Mouse (Mus musculus): Measurements from ENCODE around the gene Ehmt2. TPM values are rescaled to one million over a fixed set of nuclear protein-coding genes. Genes with fewer than 3 reads are reported as not detected.
"Not testable (repeated sequence)": the region's sequence is repeated elsewhere in the genome, so short reads cannot be mapped to it uniquely, and the experiment has no call there.

The Ehmt2 gene
- polyA plus RNA-seq, 1 experiment = 104 TPM

- no peak overlapping the region for H3K4me3 ChIP-seq (replicated peaks; ENCODE audit: control insufficient read depth, low read depth, low read length)
- no peak overlapping the region for H3K27ac ChIP-seq (ENCODE audit: control insufficient read depth, insufficient read depth, low read depth, low read length, poor library complexity)
- 14% methylated on average over 1 of the region's 1 CpGs for whole genome bisulfite sequencing
- TF ChIP-seq CTCF (IDR thresholded peaks at IDR 0.05; ENCODE audit: control insufficient read depth, insufficient read depth, low read length) = no peak
- no peak for TF ChIP-seq POLR2A (IDR thresholded peaks at IDR 0.05; ENCODE audit: borderline replicate concordance, control insufficient read depth, low read depth, low read length)
- H3K4me1 ChIP-seq (ENCODE audit: control insufficient read depth, insufficient read depth, low read length) = no peaks in the 10 kb centered on the region; the same call in 1 of the 2 replicates
These were observed 58.1 kb downstream of the Ehmt2 start for GRCm38 (mm10) chr17:34956340-34956739.

- 18% methylated on average over 40 of the region's 40 CpGs for WGBS
- not testable (repeated sequence) for H3K4me1 ChIP-seq (ENCODE audit: control insufficient read depth, insufficient read depth, low read length); H3K4me3 ChIP-seq (replicated peaks; ENCODE audit: control insufficient read depth, low read depth, low read length); H3K27ac ChIP-seq (ENCODE audit: control insufficient read depth, insufficient read depth, low read depth, low read length, poor library complexity)
These were observed 59.0 kb downstream of the Ehmt2 start for GRCm38 (mm10) chr17:34957291-34957690.

DNA sequence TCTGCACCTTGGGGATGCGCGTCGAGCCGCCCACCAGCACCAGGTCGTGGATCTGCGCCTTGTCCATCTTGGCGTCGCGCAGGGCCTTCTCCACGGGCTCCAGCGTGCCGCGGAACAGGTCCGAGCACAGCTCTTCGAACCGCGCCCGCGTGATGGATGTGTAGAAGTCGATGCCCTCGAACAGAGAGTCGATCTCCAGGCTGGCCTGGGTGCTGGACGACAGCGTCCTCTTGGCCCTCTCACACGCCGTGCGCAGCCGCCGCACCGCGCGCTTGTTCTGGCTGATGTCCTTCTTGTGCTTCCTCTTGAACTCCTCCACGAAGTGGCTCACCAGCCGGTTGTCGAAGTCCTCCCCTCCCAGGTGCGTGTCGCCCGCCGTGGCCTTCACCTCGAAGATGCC, 59.7 kb downstream of the Ehmt2 start:
- not testable (repeated sequence) for H3K4me1 ChIP-seq (ENCODE audit: control insufficient read depth, insufficient read depth, low read length); H3K4me3 ChIP-seq (replicated peaks; ENCODE audit: control insufficient read depth, low read depth, low read length); H3K27ac ChIP-seq (ENCODE audit: control insufficient read depth, insufficient read depth, low read depth, low read length, poor library complexity)
- 23% methylated on average over 25 of the region's 40 CpGs for WGBS

- not testable (repeated sequence) for H3K27ac ChIP-seq (ENCODE audit: control insufficient read depth, insufficient read depth, low read depth, low read length, poor library complexity); H3K4me1 ChIP-seq (ENCODE audit: control insufficient read depth, insufficient read depth, low read length)
- H3K4me3 ChIP-seq (replicated peaks; ENCODE audit: control insufficient read depth, low read depth, low read length) = peak overlapping the region; percentile 28
- WGBS = 2% methylated on average over 38 of the region's 47 CpGs
These were observed 60.5 kb downstream of the Ehmt2 start for GRCm38 (mm10) chr17:34958734-34959129.

GRCm38 (mm10) chr17:34959130-34959778, 61.0 kb downstream of the Ehmt2 start, which contains the start of gene Hspa1b:
Gene Hspa1b (minus strand): TSS chr17:34959238.
- peak within 1 kb of the TSS; percentile 77 for H3K27ac ChIP-seq (ENCODE audit: control insufficient read depth, insufficient read depth, low read depth, low read length, poor library complexity)
- TF ChIP-seq POLR2A (IDR thresholded peaks at IDR 0.05; ENCODE audit: borderline replicate concordance, control insufficient read depth, low read depth, low read length) = peak; percentile 54; the same call in 1 of the 2 replicates
- peak within 1 kb of the TSS; percentile 77 for H3K4me3 ChIP-seq (replicated peaks; ENCODE audit: control insufficient read depth, low read depth, low read length)
- not testable (repeated sequence) for H3K4me1 ChIP-seq (ENCODE audit: control insufficient read depth, insufficient read depth, low read length)
- under 1% methylated on average over 30 of the region's 32 CpGs for WGBS

DNA sequence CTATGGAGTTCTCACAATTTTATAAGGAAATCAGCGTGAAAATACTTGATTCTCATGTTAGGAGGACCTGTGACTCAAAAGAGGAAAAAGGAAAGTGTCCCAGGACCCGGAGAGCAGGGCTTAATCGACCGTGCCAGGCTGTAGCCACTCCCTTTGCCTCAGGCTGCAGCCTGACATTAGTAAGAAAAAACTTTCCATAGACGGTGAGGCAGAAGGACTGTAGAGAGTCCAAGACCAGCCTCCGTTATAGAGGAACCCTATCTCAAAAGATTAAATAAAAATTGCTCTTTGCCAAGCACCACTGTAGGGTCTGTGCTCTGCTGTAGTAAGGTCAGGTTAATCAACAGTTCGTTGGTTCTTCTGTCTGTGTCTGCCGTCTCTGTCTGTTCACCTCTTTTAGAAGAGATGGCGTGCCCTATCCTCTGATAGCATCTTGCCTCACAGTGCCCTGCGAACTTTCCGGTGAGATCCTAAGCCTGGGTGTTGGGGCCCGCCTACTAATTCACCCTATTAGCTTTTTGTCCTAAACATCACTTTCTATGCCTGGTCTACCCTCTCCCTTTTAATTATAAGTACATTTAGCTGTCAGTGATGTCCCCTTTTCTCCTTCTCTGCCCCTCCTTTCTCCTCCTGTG, 61.7 kb downstream of the Ehmt2 start:
- Histone ChIP-seq H3K27ac (ENCODE audit: control insufficient read depth, insufficient read depth, low read depth, low read length, poor library complexity) (no peak overlapping the region; the same call in 1 of the 2 replicates), H3K4me1 (ENCODE audit: control insufficient read depth, insufficient read depth, low read length) (no peaks in the 10 kb centered on the region), H3K4me3 (replicated peaks; ENCODE audit: control insufficient read depth, low read depth, low read length) (no peak overlapping the region)
- no peak for TF ChIP-seq POLR2A (IDR thresholded peaks at IDR 0.05; ENCODE audit: borderline replicate concordance, control insufficient read depth, low read depth, low read length)
- TF ChIP-seq CTCF (IDR thresholded peaks at IDR 0.05; ENCODE audit: control insufficient read depth, insufficient read depth, low read length) = no peak
- 15% methylated on average over 12 of the region's 12 CpGs for WGBS

GRCm38 (mm10) chr17:34960702-34961493, 62.6 kb downstream of the Ehmt2 start:
- Histone ChIP-seq H3K4me1 (ENCODE audit: control insufficient read depth, insufficient read depth, low read length) (no peaks in the 10 kb centered on the region), H3K4me3 (replicated peaks; ENCODE audit: control insufficient read depth, low read depth, low read length) (no peak overlapping the region), H3K27ac (ENCODE audit: control insufficient read depth, insufficient read depth, low read depth, low read length, poor library complexity) (no peak overlapping the region)
- TF ChIP-seq POLR2A (IDR thresholded peaks at IDR 0.05; ENCODE audit: borderline replicate concordance, control insufficient read depth, low read depth, low read length) = no peak

- H3K27ac ChIP-seq (ENCODE audit: control insufficient read depth, insufficient read depth, low read depth, low read length, poor library complexity) = no peak overlapping the region
- H3K4me1 ChIP-seq (ENCODE audit: control insufficient read depth, insufficient read depth, low read length) = no peaks in the 10 kb centered on the region
- TF ChIP-seq CTCF (IDR thresholded peaks at IDR 0.05; ENCODE audit: control insufficient read depth, insufficient read depth, low read length) (no peak), POLR2A (IDR thresholded peaks at IDR 0.05; ENCODE audit: borderline replicate concordance, control insufficient read depth, low read depth, low read length) (no peak)
- 5% methylated on average over 3 of the region's 3 CpGs for WGBS
- no peak overlapping the region for H3K4me3 ChIP-seq (replicated peaks; ENCODE audit: control insufficient read depth, low read depth, low read length)
These were observed 63.9 kb downstream of the Ehmt2 start for GRCm38 (mm10) chr17:34962125-34962524.

- Histone ChIP-seq H3K4me1 (ENCODE audit: control insufficient read depth, insufficient read depth, low read length) (no peaks in the 10 kb centered on the region), H3K27ac (ENCODE audit: control insufficient read depth, insufficient read depth, low read depth, low read length, poor library complexity) (no peak overlapping the region), H3K4me3 (replicated peaks; ENCODE audit: control insufficient read depth, low read depth, low read length) (no peak overlapping the region)
- TF ChIP-seq POLR2A (IDR thresholded peaks at IDR 0.05; ENCODE audit: borderline replicate concordance, control insufficient read depth, low read depth, low read length) (no peak), CTCF (IDR thresholded peaks at IDR 0.05; ENCODE audit: control insufficient read depth, insufficient read depth, low read length) (no peak)
- 47% methylated on average over 1 of the region's 1 CpGs for WGBS
These were observed 64.6 kb downstream of the Ehmt2 start for GRCm38 (mm10) chr17:34962841-34963240.

Other genes starting within 250 kb of the Ehmt2 start
- 0.17 TPM in 1 of 2 replicates, not detected in the other for gene Tnxb, start 227.9 kb upstream of the Ehmt2 start, polyA plus RNA-seq (2011; ENCODE audit: insufficient read depth, insufficient read length, low replicate concordance, missing spikeins)
- 10.9 and 11.5 TPM in 2 replicates for gene C4b, start 154.6 kb upstream of the Ehmt2 start, polyA plus RNA-seq (2011; ENCODE audit: insufficient read depth, insufficient read length, low replicate concordance, missing spikeins)
- not detected in 2 replicates for gene Cyp21a1, start 93.9 kb upstream of the Ehmt2 start, polyA plus RNA-seq (2011; ENCODE audit: insufficient read depth, insufficient read length, low replicate concordance, missing spikeins)
- gene Stk19, start 61.5 kb upstream of the Ehmt2 start, polyA plus RNA-seq (2011; ENCODE audit: insufficient read depth, insufficient read length, low replicate concordance, missing spikeins) = 44.0 and 63.6 TPM in 2 replicates
- gene Dxo, start 61.5 kb upstream of the Ehmt2 start, polyA plus RNA-seq (2011; ENCODE audit: insufficient read depth, insufficient read length, low replicate concordance, missing spikeins) = 52.4 and 73.3 TPM in 2 replicates
- gene Skiv2l, start 48.3 kb upstream of the Ehmt2 start, polyA plus RNA-seq (2011; ENCODE audit: insufficient read depth, insufficient read length, low replicate concordance, missing spikeins) = 31.0 and 67.7 TPM in 2 replicates
- 13.1 and 42.2 TPM in 2 replicates for gene Nelfe, start 48.1 kb upstream of the Ehmt2 start, polyA plus RNA-seq (2011; ENCODE audit: insufficient read depth, insufficient read length, low replicate concordance, missing spikeins)
- 8.4 and 14.5 TPM in 2 replicates for gene Cfb, start 36.0 kb upstream of the Ehmt2 start, polyA plus RNA-seq (2011; ENCODE audit: insufficient read depth, insufficient read length, low replicate concordance, missing spikeins)
- 2.8 and 5.7 TPM in 2 replicates for gene Zbtb12, start 19.0 kb upstream of the Ehmt2 start, polyA plus RNA-seq (2011; ENCODE audit: insufficient read depth, insufficient read length, low replicate concordance, missing spikeins)
- gene Gm20547, start 16.4 kb upstream of the Ehmt2 start, polyA plus RNA-seq (2011; ENCODE audit: insufficient read depth, insufficient read length, low replicate concordance, missing spikeins) = 2.0 TPM in 1 of 2 replicates, not detected in the other
- 3.7 and 5.9 TPM in 2 replicates for gene C2, start 204 bp upstream of the Ehmt2 start, polyA plus RNA-seq (2011; ENCODE audit: insufficient read depth, insufficient read length, low replicate concordance, missing spikeins)
- 1.3 TPM in 1 of 2 replicates, not detected in the other for gene Slc44a4, start 16.0 kb downstream of the Ehmt2 start, polyA plus RNA-seq (2011; ENCODE audit: insufficient read depth, insufficient read length, low replicate concordance, missing spikeins)
- 18.1 and 33.6 TPM in 2 replicates for gene Neu1, start 32.8 kb downstream of the Ehmt2 start, polyA plus RNA-seq (2011; ENCODE audit: insufficient read depth, insufficient read length, low replicate concordance, missing spikeins)
- gene Hspa1b, start 60.8 kb downstream of the Ehmt2 start, polyA plus RNA-seq (2011; ENCODE audit: insufficient read depth, insufficient read length, low replicate concordance, missing spikeins) = 1.3 and 5.5 TPM in 2 replicates
- gene Gm20481, start 71.4 kb downstream of the Ehmt2 start, polyA plus RNA-seq (2011; ENCODE audit: insufficient read depth, insufficient read length, low replicate concordance, missing spikeins) = not detected in 2 replicates
- gene Hspa1a, start 73.7 kb downstream of the Ehmt2 start, polyA plus RNA-seq (2011; ENCODE audit: insufficient read depth, insufficient read length, low replicate concordance, missing spikeins) = 1.9 TPM in 1 of 2 replicates, not detected in the other
- gene Hspa1l, start 74.2 kb downstream of the Ehmt2 start, polyA plus RNA-seq (2011; ENCODE audit: insufficient read depth, insufficient read length, low replicate concordance, missing spikeins) = not detected in 2 replicates
- 70.0 and 84.5 TPM in 2 replicates for gene Lsm2, start 83.4 kb downstream of the Ehmt2 start, polyA plus RNA-seq (2011; ENCODE audit: insufficient read depth, insufficient read length, low replicate concordance, missing spikeins)
- gene Vars, start 102.5 kb downstream of the Ehmt2 start, polyA plus RNA-seq (2011; ENCODE audit: insufficient read depth, insufficient read length, low replicate concordance, missing spikeins) = 117 and 158 TPM in 2 replicates
- 0.77 and 1.2 TPM in 2 replicates for gene Vwa7, start 118.1 kb downstream of the Ehmt2 start, polyA plus RNA-seq (2011; ENCODE audit: insufficient read depth, insufficient read length, low replicate concordance, missing spikeins)
- 18.9 and 31.7 TPM in 2 replicates for gene Sapcd1, start 129.5 kb downstream of the Ehmt2 start, polyA plus RNA-seq (2011; ENCODE audit: insufficient read depth, insufficient read length, low replicate concordance, missing spikeins)
- 12.1 and 17.2 TPM in 2 replicates for gene Msh5, start 148.3 kb downstream of the Ehmt2 start, polyA plus RNA-seq (2011; ENCODE audit: insufficient read depth, insufficient read length, low replicate concordance, missing spikeins)
- 76.2 and 141 TPM in 2 replicates for gene Clic1, start 151.5 kb downstream of the Ehmt2 start, polyA plus RNA-seq (2011; ENCODE audit: insufficient read depth, insufficient read length, low replicate concordance, missing spikeins)
- gene Ddah2, start 160.6 kb downstream of the Ehmt2 start, polyA plus RNA-seq (2011; ENCODE audit: insufficient read depth, insufficient read length, low replicate concordance, missing spikeins) = 12.5 and 15.2 TPM in 2 replicates
- gene Ly6g6c, start 166.9 kb downstream of the Ehmt2 start, polyA plus RNA-seq (2011; ENCODE audit: insufficient read depth, insufficient read length, low replicate concordance, missing spikeins) = 1.6 and 1.7 TPM in 2 replicates
- gene Mpig6b, start 167.7 kb downstream of the Ehmt2 start, polyA plus RNA-seq (2011; ENCODE audit: insufficient read depth, insufficient read length, low replicate concordance, missing spikeins) = 16.5 and 35.6 TPM in 2 replicates
- gene Ly6g6e, start 178.4 kb downstream of the Ehmt2 start, polyA plus RNA-seq (2011; ENCODE audit: insufficient read depth, insufficient read length, low replicate concordance, missing spikeins) = 1.3 TPM in 1 of 2 replicates, not detected in the other
- gene Ly6g6d, start 179.6 kb downstream of the Ehmt2 start, polyA plus RNA-seq (2011; ENCODE audit: insufficient read depth, insufficient read length, low replicate concordance, missing spikeins) = 9.2 and 26.2 TPM in 2 replicates
- gene Ly6g6f, start 187.1 kb downstream of the Ehmt2 start, polyA plus RNA-seq (2011; ENCODE audit: insufficient read depth, insufficient read length, low replicate concordance, missing spikeins) = 14.3 and 53.1 TPM in 2 replicates
- gene Abhd16a, start 190.8 kb downstream of the Ehmt2 start, polyA plus RNA-seq (2011; ENCODE audit: insufficient read depth, insufficient read length, low replicate concordance, missing spikeins) = 48.7 and 73.1 TPM in 2 replicates
- gene Ly6g5c, start 209.8 kb downstream of the Ehmt2 start, polyA plus RNA-seq (2011; ENCODE audit: insufficient read depth, insufficient read length, low replicate concordance, missing spikeins) = not detected in 2 replicates
- gene Ly6g5b, start 217.0 kb downstream of the Ehmt2 start, polyA plus RNA-seq (2011; ENCODE audit: insufficient read depth, insufficient read length, low replicate concordance, missing spikeins) = 3.4 and 4.7 TPM in 2 replicates
- 29.8 and 39.0 TPM in 2 replicates for gene Gpank1, start 223.0 kb downstream of the Ehmt2 start, polyA plus RNA-seq (2011; ENCODE audit: insufficient read depth, insufficient read length, low replicate concordance, missing spikeins)
- 155 and 166 TPM in 2 replicates for gene Csnk2b, start 223.6 kb downstream of the Ehmt2 start, polyA plus RNA-seq (2011; ENCODE audit: insufficient read depth, insufficient read length, low replicate concordance, missing spikeins)
- gene D17H6S53E, start 227.9 kb downstream of the Ehmt2 start, polyA plus RNA-seq (2011; ENCODE audit: insufficient read depth, insufficient read length, low replicate concordance, missing spikeins) = 6.8 and 20.2 TPM in 2 replicates
- 6.0 TPM in 1 of 2 replicates, not detected in the other for gene Apom, start 233.6 kb downstream of the Ehmt2 start, polyA plus RNA-seq (2011; ENCODE audit: insufficient read depth, insufficient read length, low replicate concordance, missing spikeins)
- 104 and 195 TPM in 2 replicates for gene Bag6, start 236.7 kb downstream of the Ehmt2 start, polyA plus RNA-seq (2011; ENCODE audit: insufficient read depth, insufficient read length, low replicate concordance, missing spikeins)